Mouse (Mus musculus): ENCODE measurements at regions not wholly inside any gene's neighbourhood (a gene's known extent, or its start where the extent isn't known, plus 50 kb on each side); places are given as distances from the start of the nearest gene placed in this dataset.

- Histone ChIP-seq H3K27me3 (ENCODE audit: control insufficient read depth, insufficient read depth, low read length) (no peaks in the 10 kb centered on the region), H3K36me3 (replicated peaks; ENCODE audit: control insufficient read depth, insufficient read depth, low read depth) (no peaks in the 10 kb centered on the region), H3K9ac (replicated peaks) (no peak overlapping the region), H3K4me1 (replicated peaks; ENCODE audit: control insufficient read depth in 2 of 2, insufficient read depth in 2 of 2, low read length in 1 of 2) (no peaks in the 10 kb centered on the region), H3K27ac (no peak overlapping the region), H3K9me3 (ENCODE audit: control insufficient read depth, low read length) (no peaks in the 10 kb centered on the region), H3K4me2 (ENCODE audit: low read depth) (no peak overlapping the region), H3K4me3 (ENCODE audit: insufficient read depth in 1 of 2, low read depth in 2 of 2, low read length in 2 of 2) (no peak overlapping the region)
- 61% methylated on average over 3 of the region's 3 CpGs for WGBS (ENCODE audit: insufficient replicate concordance)
- no peak for ATAC-seq (ENCODE audit: insufficient read depth)
- DNase-seq (ENCODE audit: low read depth in 3 of 3, low spot score in 3 of 3) = no peak
- no peak for TF ChIP-seq CTCF (IDR thresholded peaks at IDR 0.05; ENCODE audit: low read depth)
- no peak for TF ChIP-seq EP300 (IDR thresholded peaks at IDR 0.05; ENCODE audit: low read depth)
Observed at GRCm38 (mm10) chr5:74933276-74933675, 111.3 kb downstream of the Chic2 start.

- 68% methylated on average over 13 of the region's 13 CpGs for WGBS (ENCODE audit: insufficient replicate concordance)
- no peak for ATAC-seq (ENCODE audit: insufficient read depth)
- TF ChIP-seq EP300 (IDR thresholded peaks at IDR 0.05; ENCODE audit: low read depth) (no peak), CTCF (IDR thresholded peaks at IDR 0.05; ENCODE audit: low read depth) (no peak)
- DNase-seq (ENCODE audit: low read depth in 3 of 3, low spot score in 3 of 3) = no peak
- Histone ChIP-seq H3K27ac (no peak overlapping the region), H3K36me3 (replicated peaks; ENCODE audit: control insufficient read depth, insufficient read depth, low read depth) (no peaks in the 10 kb centered on the region), H3K4me3 (ENCODE audit: insufficient read depth in 1 of 2, low read depth in 2 of 2, low read length in 2 of 2) (no peak overlapping the region), H3K4me1 (replicated peaks; ENCODE audit: control insufficient read depth in 2 of 2, insufficient read depth in 2 of 2, low read length in 1 of 2) (no peaks in the 10 kb centered on the region), H3K27me3 (ENCODE audit: control insufficient read depth, insufficient read depth, low read length) (no peaks in the 10 kb centered on the region), H3K4me2 (ENCODE audit: low read depth) (no peak overlapping the region), H3K9me3 (ENCODE audit: control insufficient read depth, low read length) (no peaks in the 10 kb centered on the region), H3K9ac (replicated peaks) (no peak overlapping the region)
Observed at GRCm38 (mm10) chr5:74932206-74932605, 112.4 kb downstream of the Chic2 start.

- Histone ChIP-seq H3K27me3 (ENCODE audit: control insufficient read depth, insufficient read depth, low read length) (no peaks in the 10 kb centered on the region), H3K9me3 (ENCODE audit: control insufficient read depth, low read length) (no peaks in the 10 kb centered on the region), H3K27ac (no peak overlapping the region), H3K9ac (replicated peaks) (no peak overlapping the region), H3K4me3 (ENCODE audit: insufficient read depth in 1 of 2, low read depth in 2 of 2, low read length in 2 of 2) (no peak overlapping the region), H3K4me1 (replicated peaks; ENCODE audit: control insufficient read depth in 2 of 2, insufficient read depth in 2 of 2, low read length in 1 of 2) (no peaks in the 10 kb centered on the region), H3K4me2 (ENCODE audit: low read depth) (no peak overlapping the region), H3K36me3 (replicated peaks; ENCODE audit: control insufficient read depth, insufficient read depth, low read depth) (no peaks in the 10 kb centered on the region)
- no peak for TF ChIP-seq EP300 (IDR thresholded peaks at IDR 0.05; ENCODE audit: low read depth)
- no peak for TF ChIP-seq CTCF (IDR thresholded peaks at IDR 0.05; ENCODE audit: low read depth)
- ATAC-seq (ENCODE audit: insufficient read depth) = no peak
- no peak for DNase-seq (ENCODE audit: low read depth in 3 of 3, low spot score in 3 of 3)
- WGBS (ENCODE audit: insufficient replicate concordance) = 61% methylated on average over 12 of the region's 12 CpGs
Observed at GRCm38 (mm10) chr5:74931765-74932164, 112.8 kb downstream of the Chic2 start.

GRCm38 (mm10) chr5:74927543-74927942 is 117.0 kb downstream of the Chic2 start:
- 52% methylated on average over 2 of the region's 2 CpGs for WGBS (ENCODE audit: insufficient replicate concordance)
- Histone ChIP-seq H3K27me3 (ENCODE audit: control insufficient read depth, insufficient read depth, low read length) (no peaks in the 10 kb centered on the region), H3K27ac (no peak overlapping the region), H3K9me3 (ENCODE audit: control insufficient read depth, low read length) (no peaks in the 10 kb centered on the region), H3K36me3 (replicated peaks; ENCODE audit: control insufficient read depth, insufficient read depth, low read depth) (no peaks in the 10 kb centered on the region), H3K9ac (replicated peaks) (no peak overlapping the region), H3K4me3 (ENCODE audit: insufficient read depth in 1 of 2, low read depth in 2 of 2, low read length in 2 of 2) (no peak overlapping the region), H3K4me2 (ENCODE audit: low read depth) (no peak overlapping the region), H3K4me1 (replicated peaks; ENCODE audit: control insufficient read depth in 2 of 2, insufficient read depth in 2 of 2, low read length in 1 of 2) (no peaks in the 10 kb centered on the region)
- no peak for DNase-seq (ENCODE audit: low read depth in 3 of 3, low spot score in 3 of 3)
- TF ChIP-seq EP300 (IDR thresholded peaks at IDR 0.05; ENCODE audit: low read depth) (no peak), CTCF (IDR thresholded peaks at IDR 0.05; ENCODE audit: low read depth) (no peak)
- no peak for ATAC-seq (ENCODE audit: insufficient read depth)

GRCm38 (mm10) chr5:74925769-74926168 is 118.8 kb downstream of the Chic2 start:
- H3K27me3 ChIP-seq (ENCODE audit: control insufficient read depth, insufficient read depth, low read length) = no peaks in the 10 kb centered on the region
- H3K9ac ChIP-seq (replicated peaks) = no peak overlapping the region
- ATAC-seq (ENCODE audit: insufficient read depth) = no peak
- H3K4me3 ChIP-seq (ENCODE audit: insufficient read depth in 1 of 2, low read depth in 2 of 2, low read length in 2 of 2) = no peak overlapping the region
- no peaks in the 10 kb centered on the region for H3K36me3 ChIP-seq (replicated peaks; ENCODE audit: control insufficient read depth, insufficient read depth, low read depth)
- no peaks in the 10 kb centered on the region for H3K9me3 ChIP-seq (ENCODE audit: control insufficient read depth, low read length)
- H3K27ac ChIP-seq = no peak overlapping the region
- H3K4me2 ChIP-seq (ENCODE audit: low read depth) = no peak overlapping the region
- 67% methylated on average over 10 of the region's 10 CpGs for WGBS (ENCODE audit: insufficient replicate concordance)
- TF ChIP-seq EP300 (IDR thresholded peaks at IDR 0.05; ENCODE audit: low read depth) (no peak), CTCF (IDR thresholded peaks at IDR 0.05; ENCODE audit: low read depth) (no peak)
- no peaks in the 10 kb centered on the region; a peak in 1 of 4 replicates for H3K4me1 ChIP-seq (replicated peaks; ENCODE audit: control insufficient read depth in 2 of 2, insufficient read depth in 2 of 2, low read length in 1 of 2)
- no peak for DNase-seq (ENCODE audit: low read depth in 3 of 3, low spot score in 3 of 3)

All from liver, embryonic 14.5 days (tissue).